Mouse (Mus musculus) neural tube, embryonic 14.5 days (tissue): ENCODE data around the gene Cptp. TPM values are rescaled to one million over a fixed set of nuclear protein-coding genes. Genes with fewer than 3 reads are reported as not detected.

Source experiments
- ATAC-seq: fragments of 200-750 bp; cut with Nextera tagmentation; 2 replicates; pipeline ENCODE4 v1.8.0; 2017; ENCODE audit warnings: low read depth, mild to moderate bottlenecking, moderate TSS enrichment, moderate library complexity
- H3K27ac ChIP-seq: fragments of 300-500 bp; sonication (generic); 2 replicates; pipeline ENCODE4 v1.5.1; 2014; ENCODE audit warnings: low read depth, mild to moderate bottlenecking, control low read depth, low read length, moderate library complexity, mixed read lengths
- H3K27me3 ChIP-seq: fragments of 300-500 bp; sonication (generic); 2 replicates; pipeline ENCODE4 v1.6.1; 2014; ENCODE audit warnings: low read length; ENCODE audit not compliant: control insufficient read depth, insufficient read depth
- H3K36me3 ChIP-seq: fragments of 300-500 bp; sonication (generic); 2 replicates; pipeline ENCODE4 v1.6.1; 2014; ENCODE audit warnings: low read length, mixed read lengths; ENCODE audit not compliant: control insufficient read depth, insufficient read depth
- H3K4me1 ChIP-seq: fragments of 300-500 bp; sonication (generic); 2 replicates; pipeline ENCODE4 v1.6.1; 2014; ENCODE audit warnings: low read length; ENCODE audit not compliant: control insufficient read depth, insufficient read depth
- H3K4me2 ChIP-seq: fragments of 300-500 bp; sonication (generic); 2 replicates; pipeline ENCODE4 v1.6.1; 2014; ENCODE audit warnings: mild to moderate bottlenecking, low read depth, low read length, control low read depth
- H3K4me3 ChIP-seq: fragments of 300-500 bp; sonication (generic); 2 replicates; pipeline ENCODE4 v1.5.1; 2014; ENCODE audit warnings: low read depth, low read length, control low read depth, mixed read lengths
- H3K9ac ChIP-seq: fragments of 300-500 bp; sonication (generic); replicated peaks from 2 replicates; pipeline ENCODE4 v1.6.1; 2014; ENCODE audit warnings: low read depth, mild to moderate bottlenecking, control low read depth, low read length, mixed read lengths
- H3K9me3 ChIP-seq: fragments of 300-500 bp; sonication (generic); 2 replicates; pipeline ENCODE4 v1.6.1; 2016; ENCODE audit warnings: low read length; ENCODE audit not compliant: control insufficient read depth
- WGBS: fragments of 180-500 bp; shearing (Covaris S2); extraction: QIAGEN DNeasy Blood & Tissue Kit; methylation state at CpG from one replicate; pipeline ENCODE4 v1.1.7; 2014; 5-methylcytosine and 5-hydroxymethylcytosine counted together
- polyA plus RNA-seq: library from polyadenylated mRNA; unstranded; fragments of >200 nt; fragmentation: Nextera tagmentation; extraction: Ambion mirVana; gene quantifications from 2 replicates; pipeline ENCODE4 v1.2.1, GENCODE M21; 2014

Cptp gene
- polyA plus RNA-seq = 31.4 and 31.8 TPM in 2 replicates

DNA sequence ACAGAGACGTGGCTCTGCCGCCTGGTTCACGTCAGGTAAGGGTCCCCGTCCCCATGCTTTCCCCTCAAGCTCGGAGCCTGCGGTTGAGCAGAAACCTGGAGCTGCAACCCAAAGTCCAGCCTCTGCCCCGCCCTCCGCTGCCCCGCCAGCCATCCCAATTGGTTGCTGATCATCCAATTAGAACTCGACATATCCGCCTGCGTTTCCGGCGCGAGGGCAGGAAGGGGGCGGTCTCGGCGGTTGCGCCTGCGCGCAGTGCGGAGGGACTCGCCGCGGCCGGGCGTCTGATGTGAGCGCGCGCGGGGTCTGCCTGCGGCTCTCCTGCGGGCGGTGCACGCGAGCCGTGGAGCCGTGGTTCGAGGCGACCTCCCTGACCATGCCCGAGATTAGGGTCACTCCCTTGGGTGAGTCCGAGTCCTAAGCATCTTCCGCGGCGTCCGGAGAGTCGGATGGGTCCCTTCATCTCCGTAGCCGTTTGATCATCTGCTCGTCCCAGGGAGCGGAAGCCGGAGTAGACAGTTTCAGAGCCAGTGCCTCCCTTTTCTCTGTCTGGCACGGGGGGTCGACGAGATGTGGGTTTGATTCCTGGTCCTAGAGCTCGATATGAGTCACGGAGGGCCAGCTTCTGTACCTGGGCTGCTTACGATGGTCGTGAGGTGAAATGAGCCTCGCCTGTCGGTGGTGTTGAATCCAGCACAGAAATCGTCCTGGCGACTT lies at the start of gene Cptp, which contains the start of gene Ints11:
TSS of gene Cptp (minus strand) at position 124 of the 717 bp plus-strand sequence.
TSS of gene Ints11 (plus strand) at position 230 of the 717 bp plus-strand sequence.
- Histone ChIP-seq H3K9ac (peak within 1 kb of the TSS; percentile 72), H3K4me1 (peaks cover 14% of the 10 kb centered on the region; the same call in 1 of the 2 replicates), H3K4me2 (peak within 1 kb of the TSS; percentile 89), H3K27me3 (no peaks in the 10 kb centered on the region), H3K27ac (peak within 1 kb of the TSS; percentile 70), H3K4me3 (peak within 1 kb of the TSS; percentile 69), H3K9me3 (no peaks in the 10 kb centered on the region), H3K36me3 (peaks cover 28% of the 10 kb centered on the region)
- WGBS = under 1% methylated on average over 55 of the region's 63 CpGs
- peak; percentile 96 for ATAC-seq

DNA sequence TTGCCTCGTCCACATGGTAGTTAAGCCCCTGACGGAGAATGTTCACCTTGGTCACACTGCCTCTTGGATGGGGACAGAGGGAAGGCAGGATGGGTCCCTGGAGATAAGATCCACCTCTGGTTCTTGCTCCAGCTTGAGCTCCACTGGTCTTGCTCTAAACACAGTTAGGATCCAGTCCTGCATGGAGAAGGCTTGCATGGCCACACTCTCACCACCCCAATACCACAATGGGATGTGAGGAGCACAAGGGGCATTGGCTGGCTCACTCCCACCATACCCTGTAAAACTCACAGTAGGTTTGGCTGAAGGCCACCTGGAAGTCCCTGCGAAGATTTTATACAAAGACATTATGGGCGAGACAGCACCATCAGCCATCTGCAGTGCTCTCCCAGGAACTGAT lies 39.5 kb upstream of the Cptp start:
- Histone ChIP-seq H3K4me1 (no peaks in the 10 kb centered on the region), H3K9ac (no peak overlapping the region), H3K27ac (no peak overlapping the region), H3K4me2 (no peak overlapping the region), H3K27me3 (no peaks in the 10 kb centered on the region), H3K36me3 (peaks cover 23% of the 10 kb centered on the region), H3K4me3 (no peak overlapping the region), H3K9me3 (no peaks in the 10 kb centered on the region)
- 87% methylated on average over 4 of the region's 4 CpGs for WGBS
- no peak for ATAC-seq

DNA sequence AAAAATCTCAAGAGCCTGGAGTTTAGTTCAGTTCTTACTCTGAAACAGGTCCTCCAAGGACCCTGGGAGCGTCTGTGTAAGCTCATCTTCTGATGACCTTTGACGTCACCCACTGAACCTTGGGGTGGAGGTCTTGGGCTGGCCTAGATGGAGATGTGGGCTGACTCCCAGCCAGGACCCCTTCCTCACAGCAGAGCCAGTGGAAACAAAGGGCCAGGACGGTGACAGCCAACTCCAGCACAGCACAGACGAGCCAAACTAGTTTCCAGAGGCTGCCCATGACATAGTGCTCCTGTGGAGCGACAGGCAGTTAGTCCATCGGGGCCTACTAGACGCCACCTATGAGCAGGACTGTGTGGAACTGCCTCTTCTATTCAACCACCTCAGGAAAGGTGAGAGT lies 39.0 kb upstream of the Cptp start:
- H3K27ac ChIP-seq = no peak overlapping the region
- H3K9me3 ChIP-seq = no peaks in the 10 kb centered on the region
- ATAC-seq = no peak
- WGBS = 80% methylated on average over 7 of the region's 7 CpGs
- no peaks in the 10 kb centered on the region for H3K4me1 ChIP-seq
- no peak overlapping the region for H3K9ac ChIP-seq
- no peak overlapping the region for H3K4me2 ChIP-seq
- H3K4me3 ChIP-seq = no peak overlapping the region
- peaks cover 28% of the 10 kb centered on the region for H3K36me3 ChIP-seq
- H3K27me3 ChIP-seq = no peaks in the 10 kb centered on the region

DNA sequence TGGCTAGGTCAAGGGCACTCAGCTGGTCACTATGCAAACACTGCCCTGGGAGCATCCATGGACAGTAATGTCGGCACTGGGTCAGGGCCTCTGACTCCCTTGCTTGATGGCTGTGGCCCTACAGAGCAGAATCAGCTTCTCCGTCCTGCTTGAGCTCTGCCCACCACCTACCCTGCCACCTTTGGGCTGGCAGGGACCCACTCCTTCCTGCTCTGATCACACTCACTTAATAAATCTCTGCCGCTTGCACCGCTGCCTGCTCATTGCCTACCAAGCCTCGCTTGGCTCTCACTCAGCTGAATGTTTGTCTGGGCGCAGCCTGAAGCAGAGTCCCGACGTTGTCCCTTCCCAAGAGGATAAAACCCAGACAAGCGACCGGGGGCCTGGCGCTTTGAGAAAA lies 37.8 kb upstream of the Cptp start:
- no peak overlapping the region for H3K4me2 ChIP-seq
- no peaks in the 10 kb centered on the region for H3K9me3 ChIP-seq
- no peaks in the 10 kb centered on the region for H3K4me1 ChIP-seq
- H3K4me3 ChIP-seq = no peak overlapping the region
- H3K36me3 ChIP-seq = peaks cover 41% of the 10 kb centered on the region
- H3K27ac ChIP-seq = no peak overlapping the region
- no peak for ATAC-seq
- H3K9ac ChIP-seq = no peak overlapping the region
- no peaks in the 10 kb centered on the region for H3K27me3 ChIP-seq
- WGBS = 88% methylated on average over 11 of the region's 11 CpGs

DNA sequence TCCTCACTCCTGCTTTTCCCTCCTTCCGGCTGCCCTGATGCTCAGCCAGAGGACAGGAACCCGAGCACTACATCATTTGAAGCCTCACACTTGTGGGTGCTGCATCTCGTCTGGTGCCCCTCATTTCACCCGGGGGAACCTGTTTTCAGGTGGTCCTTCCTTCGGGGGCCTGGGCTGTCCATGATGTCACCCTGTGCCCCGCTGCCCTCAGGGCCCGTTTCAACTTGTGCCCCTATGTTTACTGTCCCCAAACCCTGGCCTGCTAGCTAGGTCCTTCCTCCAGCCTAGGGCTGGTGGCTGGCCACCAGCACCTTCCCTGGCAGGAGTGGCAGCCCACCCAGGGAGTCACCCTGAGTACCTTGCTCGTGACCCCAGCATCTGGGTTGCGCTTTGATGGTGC lies 36.9 kb upstream of the Cptp start:
- Histone ChIP-seq H3K4me1 (no peaks in the 10 kb centered on the region), H3K27me3 (no peaks in the 10 kb centered on the region), H3K36me3 (peaks cover 48% of the 10 kb centered on the region), H3K4me3 (no peak overlapping the region), H3K4me2 (no peak overlapping the region), H3K9ac (no peak overlapping the region), H3K9me3 (no peaks in the 10 kb centered on the region), H3K27ac (no peak overlapping the region)
- WGBS = 84% methylated on average over 9 of the region's 9 CpGs
- no peak for ATAC-seq

DNA sequence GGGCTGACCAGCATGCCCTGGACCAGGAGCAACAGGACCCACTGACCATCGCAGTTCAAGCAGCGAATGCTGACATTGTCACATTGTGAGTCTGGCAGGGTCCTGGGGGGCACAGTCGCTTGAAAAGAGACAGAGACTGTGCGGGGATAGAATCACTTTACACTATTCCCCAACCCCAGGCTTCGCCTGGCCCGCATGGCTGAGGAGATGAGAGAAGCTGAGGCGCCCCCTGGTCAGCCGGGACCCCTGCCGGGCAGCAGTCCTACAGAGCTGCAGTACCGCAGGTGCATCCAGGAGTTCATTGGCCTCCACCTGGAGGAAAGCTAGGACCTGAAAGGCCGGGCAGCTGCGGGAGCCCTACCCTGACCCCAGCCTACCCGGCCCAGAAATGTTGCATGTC lies 36.4 kb upstream of the Cptp start:
- Histone ChIP-seq H3K36me3 (peaks cover 53% of the 10 kb centered on the region), H3K4me1 (no peaks in the 10 kb centered on the region)

DNA sequence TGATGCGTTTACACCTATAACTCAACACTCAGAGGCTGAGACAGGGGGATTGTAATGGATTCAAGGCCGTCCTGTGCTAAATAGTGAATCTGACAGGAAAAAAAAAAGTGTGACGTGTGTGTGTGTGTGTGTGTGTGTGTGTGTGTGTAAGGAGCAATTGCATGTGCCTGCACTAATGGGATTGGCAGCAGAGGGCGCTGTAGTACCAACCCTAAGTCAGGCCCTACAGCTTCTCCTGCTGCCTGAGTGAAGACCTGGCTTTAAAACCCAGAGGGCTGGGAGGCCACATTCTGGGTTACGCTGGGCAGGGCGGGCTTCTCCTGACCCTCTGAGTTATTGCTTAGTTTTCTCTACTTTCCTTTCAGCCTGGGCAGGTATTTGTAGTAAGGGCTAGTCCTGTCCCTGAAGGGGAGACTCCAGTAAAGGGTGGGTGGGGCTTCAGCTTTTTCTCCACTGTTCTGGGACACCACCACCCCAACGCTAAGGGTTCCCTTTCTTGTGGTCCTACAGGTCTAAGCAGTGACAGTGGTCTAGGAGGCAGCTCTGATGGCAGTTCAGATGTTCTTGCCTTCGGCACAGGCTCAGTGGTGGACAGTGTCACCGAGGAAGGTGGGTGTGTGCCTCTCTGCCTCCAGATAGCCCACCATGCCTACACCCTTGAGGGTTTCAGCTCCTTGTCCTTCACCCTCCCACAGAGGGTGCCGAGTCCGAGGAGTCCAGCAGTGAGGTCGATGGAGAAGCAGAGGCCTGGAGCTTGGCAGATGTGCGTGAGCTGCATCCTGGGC lies 35.3 kb upstream of the Cptp start:
- Histone ChIP-seq H3K27ac (no peak overlapping the region), H3K9me3 (no peaks in the 10 kb centered on the region), H3K4me2 (no peak overlapping the region), H3K4me3 (no peak overlapping the region), H3K27me3 (no peaks in the 10 kb centered on the region), H3K9ac (no peak overlapping the region), H3K36me3 (peaks cover 64% of the 10 kb centered on the region), H3K4me1 (no peaks in the 10 kb centered on the region)
- ATAC-seq = no peak
- WGBS = 93% methylated on average over 13 of the region's 13 CpGs

More for the DNA sequence above, 36.4 kb upstream of the Cptp start:
- Histone ChIP-seq H3K9ac (no peak overlapping the region), H3K4me2 (no peak overlapping the region), H3K27me3 (no peaks in the 10 kb centered on the region), H3K27ac (no peak overlapping the region), H3K4me3 (no peak overlapping the region), H3K9me3 (no peaks in the 10 kb centered on the region)
- WGBS = 88% methylated on average over 13 of the region's 13 CpGs
- ATAC-seq = no peak

DNA sequence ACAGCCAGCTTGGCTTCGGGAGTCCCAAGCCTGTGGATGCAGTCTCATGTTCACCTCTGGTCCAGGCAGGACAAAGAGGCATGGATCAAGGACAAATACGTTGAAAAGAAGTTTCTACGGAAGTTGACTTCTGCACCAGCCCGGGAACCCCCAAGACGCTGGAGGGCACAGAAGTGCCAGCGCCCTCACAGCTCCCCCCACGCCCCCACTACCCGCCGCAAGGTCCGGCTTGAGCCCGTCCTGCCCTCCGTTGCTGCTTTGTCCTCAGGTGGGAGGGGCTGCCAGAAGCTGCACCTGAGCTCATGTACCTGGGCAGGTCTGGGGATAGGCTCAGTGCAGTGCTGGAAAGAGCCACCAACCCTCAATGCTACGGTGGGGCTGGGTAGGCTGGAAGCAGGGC lies 34.0 kb upstream of the Cptp start:
- no peaks in the 10 kb centered on the region for H3K27me3 ChIP-seq
- H3K4me1 ChIP-seq = no peaks in the 10 kb centered on the region
- ATAC-seq = no peak
- H3K4me3 ChIP-seq = no peak overlapping the region
- H3K9me3 ChIP-seq = no peaks in the 10 kb centered on the region
- no peak overlapping the region for H3K27ac ChIP-seq
- 99% methylated on average over 12 of the region's 13 CpGs for WGBS
- no peak overlapping the region for H3K9ac ChIP-seq
- H3K36me3 ChIP-seq = peaks cover 70% of the 10 kb centered on the region
- no peak overlapping the region for H3K4me2 ChIP-seq

DNA sequence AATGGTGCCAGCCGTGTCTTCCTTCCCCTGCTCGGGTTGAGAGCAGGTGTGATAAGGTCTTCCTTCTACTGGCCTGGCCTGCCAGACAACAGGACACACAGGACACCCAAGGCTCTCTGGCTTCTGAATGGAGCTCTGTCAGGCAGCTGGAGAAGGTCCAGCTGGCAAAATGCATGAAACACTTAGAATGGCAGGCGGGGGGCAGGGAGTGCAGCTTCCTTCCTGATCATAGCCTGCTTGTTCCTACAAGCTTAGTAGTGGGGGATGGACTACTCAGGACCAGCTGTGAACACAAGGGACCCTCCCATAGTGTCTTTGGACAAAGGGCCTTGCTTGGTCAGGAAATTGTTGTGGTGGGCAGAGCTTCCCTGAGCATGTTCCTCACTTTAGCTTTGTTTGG lies 32.0 kb upstream of the Cptp start:
- Histone ChIP-seq H3K4me3 (no peak overlapping the region), H3K27ac (no peak overlapping the region), H3K4me2 (no peak overlapping the region), H3K9ac (no peak overlapping the region), H3K4me1 (no peaks in the 10 kb centered on the region), H3K9me3 (no peaks in the 10 kb centered on the region), H3K36me3 (peaks cover 79% of the 10 kb centered on the region), H3K27me3 (no peaks in the 10 kb centered on the region)
- no peak for ATAC-seq
- WGBS = 83% methylated on average over 3 of the region's 3 CpGs
